Mouse (Mus musculus) heart, postnatal 0 days (tissue): ENCODE results near the gene Kdm2a. TPM values are rescaled to one million over a fixed set of nuclear protein-coding genes. Genes with fewer than 3 reads are reported as not detected.
A peak's percentile ranks its signal among the peaks of the same experiment; 100 is the strongest.

Experiments used
- ATAC-seq: fragments of 200-750 bp; cut with Nextera tagmentation; 2 replicates; pipeline ENCODE4 v1.8.0; 2017; ENCODE audit warnings: low read depth, moderate number of reproducible peaks, moderate library complexity; ENCODE audit not compliant: insufficient read depth
- DNase-seq: peaks from one replicate; pipeline ENCODE4 v3.0.0-alpha.2; 2016; ENCODE audit warnings: low spot score
- H3K27ac ChIP-seq: fragments of 300-500 bp; sonication (generic); 2 replicates; pipeline ENCODE4 v1.5.1; 2014; ENCODE audit warnings: low read depth, mild to moderate bottlenecking
- H3K27me3 ChIP-seq: fragments of 300-500 bp; sonication (generic); 2 replicates; pipeline ENCODE4 v1.6.1; 2014; ENCODE audit warnings: low read length, mixed read lengths; ENCODE audit not compliant: control insufficient read depth, insufficient read depth
- H3K36me3 ChIP-seq: fragments of 300-500 bp; sonication (generic); replicated peaks from 2 replicates; pipeline ENCODE4 v1.6.1; 2014; ENCODE audit warnings: low read length, mixed read lengths; ENCODE audit not compliant: control insufficient read depth, insufficient read depth
- H3K4me1 ChIP-seq: fragments of 300-500 bp; sonication (generic); 2 replicates; pipeline ENCODE4 v1.6.1; 2014; ENCODE audit warnings: antibody characterized with exemption; ENCODE audit not compliant: control insufficient read depth, insufficient read depth
- H3K4me2 ChIP-seq: fragments of 300-500 bp; sonication (generic); 2 replicates; pipeline ENCODE4 v1.6.1; 2014; ENCODE audit warnings: low read depth, mild to moderate bottlenecking, low read length, moderate library complexity
- H3K4me3 ChIP-seq: fragments of 300-500 bp; sonication (generic); 2 replicates; pipeline ENCODE4 v1.5.1; 2014; ENCODE audit warnings: low read depth, low read length
- H3K9ac ChIP-seq: fragments of 300-500 bp; sonication (generic); replicated peaks from 2 replicates; pipeline ENCODE4 v1.6.1; 2014; ENCODE audit warnings: low read depth, low read length, mixed read lengths
- H3K9me3 ChIP-seq: fragments of 300-500 bp; sonication (generic); replicated peaks from 2 replicates; pipeline ENCODE4 v1.6.1; 2016; ENCODE audit warnings: low read length; ENCODE audit not compliant: control insufficient read depth
- CTCF ChIP-seq: IDR thresholded peaks from 2 replicates; pipeline ENCODE4 v1.5.1; 2016; ENCODE audit warnings: antibody characterized with exemption, control low read depth, low read depth
- EP300 ChIP-seq: IDR thresholded peaks from 2 replicates; pipeline ENCODE4 v1.6.1; 2016; ENCODE audit warnings: antibody characterized with exemption, low read depth
- WGBS: fragments of 180-500 bp; shearing (Covaris S2); extraction: QIAGEN DNeasy Blood & Tissue Kit; methylation state at CpG from one replicate; pipeline ENCODE4 v1.1.7; 2014; 5-methylcytosine and 5-hydroxymethylcytosine counted together
- polyA plus RNA-seq: library from polyadenylated mRNA; unstranded; fragments of >200 nt; fragmentation: Nextera tagmentation; extraction: Ambion mirVana; gene quantifications from 2 replicates; pipeline ENCODE4 v1.2.1, GENCODE M21; 2015
- total RNA-seq: library from RNA; depleted of rRNA; stranded (reverse); fragments of >200 nt; gene quantifications from 2 replicates; pipeline ENCODE4 v1.2.3, GENCODE M21; 2014; ENCODE audit warnings: low replicate concordance

Gene Kdm2a
- total and polyA plus RNA-seq, 2 experiments from 2014 or later, result 15.7 to 65.3 TPM

DNA sequence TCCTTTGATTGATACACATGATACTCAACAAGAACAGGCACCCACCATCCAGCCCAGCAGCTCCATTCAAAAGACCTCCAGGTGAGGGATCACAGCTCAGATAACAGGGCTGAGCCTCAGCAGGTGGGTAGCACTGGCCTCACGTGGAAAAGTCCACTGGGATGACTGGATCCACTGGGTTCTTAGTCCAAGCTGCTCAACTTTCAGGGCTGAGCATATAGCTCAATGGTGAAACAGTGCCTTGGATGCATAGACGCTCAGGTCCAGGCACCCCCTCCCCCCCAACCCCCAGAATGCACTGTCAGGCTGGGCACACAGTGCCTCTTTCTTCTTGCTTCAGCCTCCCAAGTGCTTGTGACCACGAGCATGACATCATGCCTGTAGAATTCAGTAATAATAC is 24.9 kb upstream of the Kdm2a start:
- no peaks in the 10 kb centered on the region for H3K9me3 ChIP-seq
- peaks cover 15% of the 10 kb centered on the region; the same call in 1 of the 2 replicates for H3K36me3 ChIP-seq
- H3K27me3 ChIP-seq, result no peaks in the 10 kb centered on the region
- H3K9ac ChIP-seq, result no peak overlapping the region
- no peak overlapping the region for H3K4me2 ChIP-seq
- ATAC-seq (no peak), DNase-seq (no peak)
- no peak overlapping the region for H3K4me3 ChIP-seq
- TF ChIP-seq EP300 (no peak), CTCF (no peak)
- H3K4me1 ChIP-seq, result peaks cover 6% of the 10 kb centered on the region; the same call in 1 of the 2 replicates
- H3K27ac ChIP-seq, result no peak overlapping the region
- WGBS, result 68% methylated on average over 3 of the region's 3 CpGs

DNA sequence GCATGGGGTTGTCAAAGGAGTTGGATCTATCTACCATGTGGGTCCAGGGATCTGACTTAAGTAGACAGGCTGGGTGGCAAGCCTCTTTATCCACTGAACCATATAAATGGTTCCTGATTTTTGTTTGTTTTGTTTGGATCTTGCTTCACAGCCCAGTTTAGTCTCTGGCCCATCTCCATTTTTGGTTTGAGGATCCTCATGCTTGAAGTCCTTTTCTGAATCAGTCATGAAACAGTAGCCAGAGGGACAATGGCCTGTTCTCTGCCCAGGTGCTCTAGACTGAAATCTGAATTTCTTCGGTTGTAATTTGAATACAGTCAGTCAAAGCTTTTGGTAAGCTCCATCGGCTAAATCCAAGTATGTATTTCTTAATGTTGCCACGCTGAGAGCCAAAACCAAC is 24.5 kb upstream of the Kdm2a start:
- ATAC-seq (no peak), DNase-seq (no peak)
- no peaks in the 10 kb centered on the region for H3K27me3 ChIP-seq
- no peak overlapping the region for H3K4me2 ChIP-seq
- no peak overlapping the region for H3K9ac ChIP-seq
- 92% methylated on average over 3 of the region's 3 CpGs for WGBS
- peaks cover 6% of the 10 kb centered on the region; the same call in 1 of the 2 replicates for H3K4me1 ChIP-seq
- H3K9me3 ChIP-seq, result no peaks in the 10 kb centered on the region
- H3K36me3 ChIP-seq, result peaks cover 13% of the 10 kb centered on the region; the same call in 1 of the 2 replicates
- H3K4me3 ChIP-seq, result no peak overlapping the region
- no peak for TF ChIP-seq CTCF
- no peak for TF ChIP-seq EP300
- H3K27ac ChIP-seq, result no peak overlapping the region

DNA sequence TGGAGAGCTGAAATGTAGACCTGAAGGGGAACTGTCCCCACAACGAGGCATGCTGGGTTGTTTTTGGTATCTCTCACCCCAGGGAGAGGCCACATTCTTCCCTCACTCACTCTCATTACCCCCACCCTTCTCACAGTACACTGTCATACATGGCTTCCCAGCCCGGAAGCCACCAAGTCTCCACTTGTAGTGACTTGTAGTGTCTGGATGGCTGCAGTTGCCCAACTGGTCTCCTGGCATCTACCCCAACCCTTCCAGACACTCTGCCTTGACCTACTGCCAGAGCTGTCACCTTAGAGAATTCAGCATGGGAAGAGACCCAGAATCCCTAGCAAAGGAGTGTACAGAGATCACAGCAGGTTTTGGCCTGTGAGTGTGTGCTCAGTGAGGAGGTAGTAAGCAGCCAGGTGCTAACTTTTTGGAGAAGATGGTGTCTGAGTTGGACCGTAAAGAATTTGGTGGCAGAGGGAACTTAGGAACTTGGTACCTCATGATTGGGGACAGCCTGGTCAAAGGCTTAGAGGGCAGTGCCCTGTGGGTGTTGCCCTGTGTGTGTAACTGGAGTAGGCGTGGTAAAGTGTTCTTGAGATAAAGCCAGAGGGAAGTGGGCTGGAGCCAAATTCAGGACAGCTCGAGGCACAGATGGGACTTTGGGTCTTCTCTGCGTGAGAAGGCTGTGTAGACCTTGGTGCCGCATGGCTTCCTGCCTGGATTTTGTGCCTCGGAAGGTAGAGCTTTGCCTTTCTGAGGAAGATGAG is 22.2 kb upstream of the Kdm2a start:
- DNase-seq, result no peak
- H3K4me1 ChIP-seq, result peaks cover 6% of the 10 kb centered on the region; the same call in 1 of the 2 replicates

DNA sequence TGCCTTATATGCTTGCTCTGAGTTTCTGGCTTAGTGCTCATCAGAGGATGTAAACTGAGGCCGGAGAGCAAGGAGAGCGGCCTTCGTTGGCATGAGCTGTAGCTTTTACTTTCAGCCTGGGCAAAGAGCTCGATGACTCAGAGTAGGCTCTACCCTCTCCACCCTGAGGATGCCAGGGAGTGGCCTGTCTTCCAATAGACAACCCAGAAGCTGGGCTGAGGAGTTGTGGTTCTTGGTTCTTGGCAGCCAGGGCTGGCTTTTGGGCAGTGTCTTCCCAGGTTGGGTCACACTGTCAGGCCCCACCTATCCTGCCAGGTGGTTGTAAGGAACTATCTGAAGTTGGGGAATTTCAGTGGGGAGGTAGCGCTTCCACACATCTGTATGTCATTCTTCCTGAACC is 21.6 kb upstream of the Kdm2a start:
- peaks cover 6% of the 10 kb centered on the region; the same call in 1 of the 2 replicates for H3K4me1 ChIP-seq
- no peak for ATAC-seq
- H3K9ac ChIP-seq, result no peak overlapping the region
- no peaks in the 10 kb centered on the region for H3K9me3 ChIP-seq
- no peak overlapping the region for H3K27ac ChIP-seq
- WGBS, result 89% methylated on average over 5 of the region's 5 CpGs
- no peak overlapping the region for H3K4me2 ChIP-seq
- H3K36me3 ChIP-seq, result no peaks in the 10 kb centered on the region
- no peak for DNase-seq
- no peaks in the 10 kb centered on the region for H3K27me3 ChIP-seq
- TF ChIP-seq CTCF (no peak), EP300 (no peak)
- H3K4me3 ChIP-seq, result no peak overlapping the region

More for the DNA sequence above, 22.2 kb upstream of the Kdm2a start:
- H3K9me3 ChIP-seq, result no peaks in the 10 kb centered on the region
- 65% methylated on average over 8 of the region's 8 CpGs for WGBS
- no peak overlapping the region for H3K4me2 ChIP-seq
- no peak overlapping the region for H3K27ac ChIP-seq
- no peak overlapping the region for H3K4me3 ChIP-seq
- no peak for TF ChIP-seq EP300
- no peak for TF ChIP-seq CTCF
- H3K9ac ChIP-seq, result no peak overlapping the region
- H3K27me3 ChIP-seq, result no peaks in the 10 kb centered on the region
- ATAC-seq, result peak; percentile 34; the same call in 1 of the 2 replicates
- 0 out of 2 replicates have a peak, but pooled peaks cover 5% of the 10 kb centered on the region for H3K36me3 ChIP-seq

DNA sequence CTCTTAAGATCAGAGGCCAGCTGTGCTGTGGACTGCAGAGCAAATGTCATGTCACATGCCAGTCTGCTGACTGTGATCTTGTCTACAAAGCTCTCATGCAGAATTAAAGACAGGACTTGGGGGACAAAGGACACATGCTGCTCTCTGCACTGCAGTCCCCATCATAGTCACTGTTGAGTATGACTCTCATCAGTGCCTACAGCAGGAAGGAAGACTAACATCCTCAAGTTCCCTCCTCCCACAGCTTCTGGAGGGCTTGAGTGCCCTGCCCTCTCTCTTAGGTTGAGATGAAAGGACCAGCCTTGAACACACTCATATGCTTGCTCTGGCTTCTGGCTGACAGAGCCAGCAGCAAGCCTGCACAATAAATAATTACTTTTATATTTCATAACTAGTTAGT is 19.6 kb upstream of the Kdm2a start:
- H3K9me3 ChIP-seq, result no peaks in the 10 kb centered on the region
- TF ChIP-seq CTCF, result no peak
- no peak for TF ChIP-seq EP300
- no peak overlapping the region for H3K27ac ChIP-seq
- H3K27me3 ChIP-seq, result no peaks in the 10 kb centered on the region
- no peaks in the 10 kb centered on the region for H3K36me3 ChIP-seq
- H3K4me2 ChIP-seq, result no peak overlapping the region
- ATAC-seq (no peak), DNase-seq (no peak)
- H3K4me3 ChIP-seq, result no peak overlapping the region
- peaks cover 6% of the 10 kb centered on the region; the same call in 1 of the 2 replicates for H3K4me1 ChIP-seq
- H3K9ac ChIP-seq, result no peak overlapping the region
